Mouse (Mus musculus) small intestine, adult 2 months (tissue): ENCODE measurements at regions not wholly inside any gene's neighbourhood (a gene's known extent, or its start where the extent isn't known, plus 50 kb on each side); places are given as distances from the start of the nearest gene placed in this dataset.

ENCODE experiments used
- CTCF ChIP-seq: fragments of 200-500 bp; IDR thresholded peaks from 2 replicates; pipeline ENCODE4 v1.5.1; 2012; ENCODE audit warnings: low read depth, mild to moderate bottlenecking, control low read depth, inconsistent platforms, low read length, moderate library complexity, mixed read lengths; ENCODE audit not compliant: insufficient replicate concordance, insufficient read length; ENCODE audit errors: extremely low read depth
- POLR2A ChIP-seq: fragments of 200-500 bp; IDR thresholded peaks from 2 replicates; pipeline ENCODE4 v1.6.1; 2012; ENCODE audit warnings: low read depth, mild to moderate bottlenecking, control low read depth, inconsistent platforms, low read length, moderate library complexity

DNA sequence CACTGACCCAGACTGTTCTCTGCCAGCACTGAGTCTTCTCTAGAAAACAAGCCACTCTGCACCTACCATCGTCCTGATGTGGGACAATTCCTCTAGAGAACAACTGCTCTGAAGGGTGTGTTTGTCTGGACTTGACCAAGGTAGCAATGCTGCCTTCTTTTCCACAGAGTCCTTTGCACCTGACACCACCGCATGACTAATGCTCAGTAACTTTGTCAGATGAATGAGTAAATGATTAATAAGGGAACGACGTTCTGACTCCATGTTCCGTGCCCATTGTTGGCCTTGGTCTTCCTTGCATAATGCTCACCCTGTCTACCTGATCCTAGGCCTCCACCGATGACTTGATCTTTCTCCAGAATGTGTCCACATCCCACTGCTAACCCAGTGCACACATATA, 67.2 kb upstream of the Frmd6 start:
- no peak for TF ChIP-seq POLR2A
- no peak for TF ChIP-seq CTCF
